Mouse (Mus musculus): ENCODE results near the gene Erp44.

GRCm38 (mm10) chr4:48258045-48258444 is 21.3 kb downstream of the Erp44 start:
- TF ChIP-seq CTCF (IDR thresholded peaks at IDR 0.05; ENCODE audit: low read depth, low read length) (no peak), GATA2 (IDR thresholded peaks at IDR 0.05; ENCODE audit: borderline replicate concordance, low read depth, low read length) (no peak), GATA1 (IDR thresholded peaks at IDR 0.05; ENCODE audit: borderline replicate concordance, low read length) (no peak)

Measured in G1E (cell line).